Mouse (Mus musculus) heart, postnatal 0 days (tissue): ENCODE measurements around the gene Itprip. TPM values are rescaled to one million over a fixed set of nuclear protein-coding genes. Genes with fewer than 3 reads are reported as not detected.

Experiments used
- ATAC-seq: fragments of 200-750 bp; cut with Nextera tagmentation; 2 replicates; pipeline ENCODE4 v1.8.0; 2017; ENCODE audit warnings: low read depth, moderate number of reproducible peaks, moderate library complexity; ENCODE audit not compliant: insufficient read depth
- DNase-seq: peaks from one replicate; pipeline ENCODE4 v3.0.0-alpha.2; 2016; ENCODE audit warnings: low spot score
- H3K27ac ChIP-seq: fragments of 300-500 bp; sonication (generic); 2 replicates; pipeline ENCODE4 v1.5.1; 2014; ENCODE audit warnings: low read depth, mild to moderate bottlenecking
- H3K27me3 ChIP-seq: fragments of 300-500 bp; sonication (generic); 2 replicates; pipeline ENCODE4 v1.6.1; 2014; ENCODE audit warnings: low read length, mixed read lengths; ENCODE audit not compliant: control insufficient read depth, insufficient read depth
- H3K36me3 ChIP-seq: fragments of 300-500 bp; sonication (generic); replicated peaks from 2 replicates; pipeline ENCODE4 v1.6.1; 2014; ENCODE audit warnings: low read length, mixed read lengths; ENCODE audit not compliant: control insufficient read depth, insufficient read depth
- H3K4me1 ChIP-seq: fragments of 300-500 bp; sonication (generic); 2 replicates; pipeline ENCODE4 v1.6.1; 2014; ENCODE audit warnings: antibody characterized with exemption; ENCODE audit not compliant: control insufficient read depth, insufficient read depth
- H3K4me2 ChIP-seq: fragments of 300-500 bp; sonication (generic); 2 replicates; pipeline ENCODE4 v1.6.1; 2014; ENCODE audit warnings: low read depth, mild to moderate bottlenecking, low read length, moderate library complexity
- H3K4me3 ChIP-seq: fragments of 300-500 bp; sonication (generic); 2 replicates; pipeline ENCODE4 v1.5.1; 2014; ENCODE audit warnings: low read depth, low read length
- H3K9ac ChIP-seq: fragments of 300-500 bp; sonication (generic); replicated peaks from 2 replicates; pipeline ENCODE4 v1.6.1; 2014; ENCODE audit warnings: low read depth, low read length, mixed read lengths
- H3K9me3 ChIP-seq: fragments of 300-500 bp; sonication (generic); replicated peaks from 2 replicates; pipeline ENCODE4 v1.6.1; 2016; ENCODE audit warnings: low read length; ENCODE audit not compliant: control insufficient read depth
- CTCF ChIP-seq: IDR thresholded peaks from 2 replicates; pipeline ENCODE4 v1.5.1; 2016; ENCODE audit warnings: antibody characterized with exemption, control low read depth, low read depth
- EP300 ChIP-seq: IDR thresholded peaks from 2 replicates; pipeline ENCODE4 v1.6.1; 2016; ENCODE audit warnings: antibody characterized with exemption, low read depth
- WGBS: fragments of 180-500 bp; shearing (Covaris S2); extraction: QIAGEN DNeasy Blood & Tissue Kit; methylation state at CpG from one replicate; pipeline ENCODE4 v1.1.7; 2014; 5-methylcytosine and 5-hydroxymethylcytosine counted together
- polyA plus RNA-seq: library from polyadenylated mRNA; unstranded; fragments of >200 nt; fragmentation: Nextera tagmentation; extraction: Ambion mirVana; gene quantifications from 2 replicates; pipeline ENCODE4 v1.2.1, GENCODE M21; 2015
- total RNA-seq: library from RNA; depleted of rRNA; stranded (reverse); fragments of >200 nt; gene quantifications from 2 replicates; pipeline ENCODE4 v1.2.3, GENCODE M21; 2014; ENCODE audit warnings: low replicate concordance

Itprip gene
- total and polyA plus RNA-seq, 2 experiments from 2014 or later = 9.5 to 27.2 TPM

GRCm38 (mm10) chr19:47886617-47887016 is 32.5 kb downstream of the Itprip start:
- no peak overlapping the region for H3K4me3 ChIP-seq
- H3K9ac ChIP-seq = no peak overlapping the region
- WGBS = 39% methylated on average over 7 of the region's 7 CpGs
- H3K27me3 ChIP-seq = no peaks in the 10 kb centered on the region
- no peak for TF ChIP-seq CTCF
- no peaks in the 10 kb centered on the region for H3K36me3 ChIP-seq
- H3K4me1 ChIP-seq = peaks cover 46% of the 10 kb centered on the region
- H3K9me3 ChIP-seq = no peaks in the 10 kb centered on the region
- ATAC-seq (peak; percentile 34), DNase-seq (peak; percentile 69)
- H3K27ac ChIP-seq = peak overlapping the region; percentile 49
- H3K4me2 ChIP-seq = no peak overlapping the region

DNA sequence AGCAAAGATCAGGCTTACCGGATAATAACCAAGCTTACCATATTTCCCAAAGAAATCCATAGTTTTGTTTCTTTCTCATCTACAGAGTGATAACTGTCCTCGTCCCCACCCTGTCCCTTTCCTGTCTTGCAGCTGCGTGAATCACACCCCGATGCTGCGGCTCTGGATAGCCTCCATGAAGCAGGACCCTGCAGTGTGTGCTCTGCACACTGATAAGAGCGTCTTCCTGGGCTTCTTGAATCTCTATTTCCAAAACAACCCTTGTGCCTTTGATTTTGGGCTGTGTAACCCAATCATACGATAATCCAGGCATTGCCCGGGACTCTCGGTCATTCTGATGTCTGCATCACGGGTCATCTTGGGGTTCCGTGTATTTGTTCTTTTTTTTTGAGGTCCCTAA is 33.2 kb downstream of the Itprip start:
- H3K27ac ChIP-seq = peak overlapping the region; percentile 80
- no peaks in the 10 kb centered on the region for H3K27me3 ChIP-seq
- no peaks in the 10 kb centered on the region for H3K9me3 ChIP-seq
- H3K36me3 ChIP-seq = no peaks in the 10 kb centered on the region
- WGBS = 49% methylated on average over 11 of the region's 11 CpGs
- no peak overlapping the region for H3K4me3 ChIP-seq
- DNase-seq (no peak), ATAC-seq (no peak)
- H3K4me2 ChIP-seq = no peak overlapping the region
- H3K9ac ChIP-seq = 0 out of 2 replicates have a peak overlapping the region, but pooled peaks have one; percentile 1
- TF ChIP-seq EP300 (no peak), CTCF (no peak)
- H3K4me1 ChIP-seq = peaks cover 38% of the 10 kb centered on the region

DNA sequence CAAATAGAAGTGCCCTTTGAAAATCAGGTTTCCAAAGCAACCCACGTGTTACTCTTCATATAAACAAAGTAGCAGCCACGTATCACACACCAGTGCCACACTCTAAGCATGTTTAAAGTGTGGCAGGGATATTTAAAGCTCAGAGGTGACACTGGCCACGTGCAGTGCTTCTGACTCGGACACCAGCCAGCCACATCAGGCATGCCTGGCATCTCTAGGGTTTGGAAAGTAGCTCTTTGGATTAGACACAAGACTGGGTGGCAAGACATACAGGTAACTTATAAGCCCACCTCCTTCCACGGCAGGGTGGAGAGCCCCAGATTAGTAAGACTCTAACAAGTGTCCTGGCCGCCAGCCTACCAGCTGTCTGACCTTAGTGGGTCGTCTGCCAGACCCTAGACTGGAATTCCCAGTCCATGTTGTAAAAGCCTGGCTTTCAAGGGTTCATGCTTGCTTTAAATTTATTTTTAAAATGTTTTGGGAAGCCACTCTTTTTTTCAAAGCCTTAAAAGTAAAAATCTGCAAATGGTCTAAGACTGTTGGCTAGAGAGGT is 33.8 kb downstream of the Itprip start:
- ATAC-seq (peak; percentile 86), DNase-seq (peak; percentile 82)
- Histone ChIP-seq H3K4me3 (no peak overlapping the region), H3K9me3 (no peaks in the 10 kb centered on the region), H3K9ac (0 out of 2 replicates have a peak overlapping the region, but pooled peaks have one; percentile 1), H3K4me2 (0 out of 2 replicates have a peak overlapping the region, but pooled peaks have one; percentile 8), H3K27me3 (no peaks in the 10 kb centered on the region), H3K4me1 (peaks cover 32% of the 10 kb centered on the region), H3K36me3 (no peaks in the 10 kb centered on the region), H3K27ac (peak overlapping the region; percentile 80)
- WGBS = 23% methylated on average over 7 of the region's 7 CpGs
- TF ChIP-seq EP300 = peak; percentile 87
- TF ChIP-seq CTCF = no peak

DNA sequence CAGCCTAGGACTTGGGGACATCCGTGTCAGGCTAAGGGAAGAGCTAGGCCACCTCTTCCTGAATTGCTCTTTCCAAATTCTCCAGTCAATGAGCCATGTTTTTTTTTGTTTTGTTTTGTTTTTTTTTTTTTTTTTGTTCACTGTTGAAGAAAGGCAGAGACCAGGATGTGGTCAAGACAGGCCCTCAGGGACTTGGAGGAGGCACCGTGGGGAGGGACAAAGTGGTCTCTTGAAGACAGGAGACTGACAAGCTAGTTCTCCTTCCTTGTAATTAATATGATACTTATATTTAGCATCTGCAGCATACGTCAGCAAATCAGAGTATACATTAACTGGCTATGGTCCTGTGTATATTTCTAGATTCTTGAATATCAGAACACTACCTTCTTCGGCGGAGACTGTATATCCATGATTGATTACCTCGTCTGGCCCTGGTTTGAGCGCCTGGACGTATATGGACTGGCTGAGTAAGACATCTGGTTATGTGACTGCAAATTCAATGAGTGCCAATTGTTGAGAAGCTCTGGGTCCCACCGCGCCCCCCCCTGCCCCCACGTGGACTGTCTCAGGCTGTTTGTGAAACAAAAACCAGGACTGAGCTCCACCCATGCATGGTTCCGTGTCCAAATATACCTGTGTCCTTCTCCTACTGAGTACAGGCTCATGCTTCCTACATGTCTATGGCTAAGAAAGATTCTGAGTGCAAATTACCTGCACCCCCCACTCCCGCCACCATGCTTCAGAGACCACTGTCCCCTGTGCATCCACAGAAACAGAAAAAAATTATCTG is 34.6 kb downstream of the Itprip start:
- H3K27ac ChIP-seq = peak overlapping the region; percentile 80; the same call in 1 of the 2 replicates
- TF ChIP-seq CTCF (no peak), EP300 (no peak)

GRCm38 (mm10) chr19:47882882-47883254 is 36.2 kb downstream of the Itprip start:
- Histone ChIP-seq H3K4me3 (no peak overlapping the region), H3K9ac (no peak overlapping the region), H3K36me3 (no peaks in the 10 kb centered on the region), H3K4me1 (peaks cover 28% of the 10 kb centered on the region), H3K27me3 (no peaks in the 10 kb centered on the region), H3K9me3 (no peaks in the 10 kb centered on the region), H3K4me2 (no peak overlapping the region), H3K27ac (no peak overlapping the region)
- 57% methylated on average over 9 of the region's 9 CpGs for WGBS
- no peak for TF ChIP-seq CTCF
- TF ChIP-seq EP300 = no peak
- DNase-seq (no peak), ATAC-seq (no peak)

More for the DNA sequence above, 34.6 kb downstream of the Itprip start:
- no peak overlapping the region for H3K9ac ChIP-seq
- no peaks in the 10 kb centered on the region for H3K27me3 ChIP-seq
- 68% methylated on average over 13 of the region's 13 CpGs for WGBS
- H3K36me3 ChIP-seq = no peaks in the 10 kb centered on the region
- ATAC-seq (0 out of 2 replicates have a peak, but pooled peaks have one; percentile 1), DNase-seq (no peak)
- H3K9me3 ChIP-seq = no peaks in the 10 kb centered on the region
- H3K4me2 ChIP-seq = 0 out of 2 replicates have a peak overlapping the region, but pooled peaks have one; percentile 8
- no peak overlapping the region for H3K4me3 ChIP-seq
- peaks cover 28% of the 10 kb centered on the region for H3K4me1 ChIP-seq
